Mouse (Mus musculus) heart, adult 2 months (tissue): Measurements from ENCODE around the gene Myl3.

Experiments used
- EP300 ChIP-seq: fragments of 200-500 bp; IDR thresholded peaks from 2 replicates; pipeline ENCODE4 v1.6.1; 2011; ENCODE audit warnings: low read depth, low read length, control low read depth; ENCODE audit not compliant: insufficient read depth
- POLR2A ChIP-seq: fragments of 200-500 bp; IDR thresholded peaks from 2 replicates; pipeline ENCODE4 v1.6.1; 2011; ENCODE audit warnings: mild to moderate bottlenecking, low read depth, low read length, control low read depth; ENCODE audit not compliant: insufficient read depth

DNA sequence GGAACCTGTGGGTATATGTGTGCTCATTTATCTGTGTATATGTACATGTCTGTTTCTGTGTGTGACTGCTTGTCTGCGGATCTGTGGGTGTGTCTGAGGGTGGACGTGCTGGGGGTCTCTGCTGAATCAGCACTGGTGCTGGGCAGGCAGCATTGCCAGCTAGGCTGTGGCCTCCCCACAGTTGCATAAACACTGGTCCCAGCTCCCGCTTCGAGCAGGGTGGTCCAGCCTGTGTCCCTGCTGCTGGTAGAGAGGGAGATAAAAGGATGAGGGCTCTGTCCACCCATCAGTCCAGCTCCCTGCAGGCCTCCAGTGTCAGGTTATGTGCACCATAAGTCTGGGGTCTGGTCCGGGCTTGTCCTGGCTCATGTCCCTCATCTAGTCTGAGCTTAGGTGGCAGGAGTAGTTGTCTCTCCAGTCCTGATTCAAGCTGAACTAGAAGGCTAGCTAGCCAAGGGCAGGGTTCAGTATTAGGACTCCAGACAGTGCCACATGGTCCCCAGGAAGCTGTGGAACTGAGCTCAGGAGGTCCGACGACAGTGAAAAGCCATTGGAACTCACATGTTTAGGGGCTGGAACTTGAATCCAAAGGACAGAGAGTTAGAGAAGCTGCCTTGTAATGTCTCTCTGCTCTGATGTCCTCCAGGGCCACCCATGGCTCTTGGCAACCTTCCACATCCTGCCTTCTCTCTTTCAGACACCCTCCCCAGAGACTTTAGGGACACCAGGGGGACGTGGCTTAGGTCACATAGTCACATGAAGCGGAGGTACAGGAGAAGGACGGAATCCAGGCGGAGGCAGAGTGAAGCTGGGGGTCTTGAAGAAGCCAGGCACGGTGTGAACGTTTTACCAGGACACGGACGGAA lies 33.0 kb downstream of the Myl3 start:
- no peak for TF ChIP-seq EP300
- TF ChIP-seq POLR2A, result no peak
